Mouse (Mus musculus) kidney, postnatal 0 days (tissue): Measurements from ENCODE around the gene Platr25. TPM values are rescaled to one million over a fixed set of nuclear protein-coding genes. Genes with fewer than 3 reads are reported as not detected.
A peak's percentile ranks its signal among the peaks of the same experiment; 100 is the strongest.
"Not testable (repeated sequence)": the region's sequence is repeated elsewhere in the genome, so short reads cannot be mapped to it uniquely, and the experiment has no call there.

ENCODE experiments used
- ATAC-seq: fragments of 200-750 bp; cut with Nextera tagmentation; replicated peaks from 2 replicates; pipeline ENCODE4 v1.8.0; 2017; ENCODE audit warnings: low read depth, moderate number of reproducible peaks, moderate TSS enrichment, moderate library complexity; ENCODE audit not compliant: low FRiP score
- DNase-seq: peaks from one replicate; pipeline ENCODE4 v3.0.0-alpha.2; 2016; ENCODE audit warnings: low spot score
- H3K27ac ChIP-seq: fragments of 300-500 bp; sonication (generic); 2 replicates; pipeline ENCODE4 v1.5.1; 2014; ENCODE audit warnings: mild to moderate bottlenecking
- H3K27me3 ChIP-seq: fragments of 300-500 bp; sonication (generic); 2 replicates; pipeline ENCODE4 v1.6.1; 2014; ENCODE audit warnings: low read length, mixed read lengths; ENCODE audit not compliant: insufficient read depth
- H3K36me3 ChIP-seq: fragments of 300-500 bp; sonication (generic); 2 replicates; pipeline ENCODE4 v1.6.1; 2014; ENCODE audit warnings: low read length, mixed read lengths; ENCODE audit not compliant: insufficient read depth
- H3K4me1 ChIP-seq: fragments of 300-500 bp; sonication (generic); replicated peaks from 2 replicates; pipeline ENCODE4 v1.6.1; 2014; ENCODE audit warnings: antibody characterized with exemption, low read length, mixed read lengths; ENCODE audit not compliant: insufficient read depth
- H3K4me2 ChIP-seq: fragments of 300-500 bp; sonication (generic); 2 replicates; pipeline ENCODE4 v1.6.1; 2014; ENCODE audit warnings: mild to moderate bottlenecking, low read length, moderate library complexity, mixed read lengths
- H3K4me3 ChIP-seq: fragments of 300-500 bp; sonication (generic); replicated peaks from 2 replicates; pipeline ENCODE4 v1.5.1; 2014; ENCODE audit warnings: low read depth, low read length
- H3K9ac ChIP-seq: fragments of 300-500 bp; sonication (generic); 2 replicates; pipeline ENCODE4 v1.6.1; 2014; ENCODE audit warnings: low read depth, low read length
- H3K9me3 ChIP-seq: fragments of 300-500 bp; sonication (generic); replicated peaks from 2 replicates; pipeline ENCODE4 v1.6.1; 2016; ENCODE audit warnings: low read length, inconsistent platforms, mixed read lengths
- CTCF ChIP-seq: IDR thresholded peaks from 2 replicates; pipeline ENCODE4 v1.5.1; 2016; ENCODE audit warnings: antibody characterized with exemption, low read depth, mild to moderate bottlenecking, moderate library complexity
- WGBS: fragments of 180-500 bp; shearing (Covaris S2); extraction: QIAGEN DNeasy Blood & Tissue Kit; methylation state at CpG from one replicate; pipeline ENCODE4 v1.1.7; 2014; 5-methylcytosine and 5-hydroxymethylcytosine counted together
- polyA plus RNA-seq: library from polyadenylated mRNA; unstranded; fragments of >200 nt; fragmentation: Nextera tagmentation; extraction: Ambion mirVana; gene quantifications from 2 replicates; pipeline ENCODE4 v1.2.1, GENCODE M21; 2015

Platr25 gene
- polyA plus RNA-seq: 18.6 and 19.1 TPM in 2 replicates

DNA sequence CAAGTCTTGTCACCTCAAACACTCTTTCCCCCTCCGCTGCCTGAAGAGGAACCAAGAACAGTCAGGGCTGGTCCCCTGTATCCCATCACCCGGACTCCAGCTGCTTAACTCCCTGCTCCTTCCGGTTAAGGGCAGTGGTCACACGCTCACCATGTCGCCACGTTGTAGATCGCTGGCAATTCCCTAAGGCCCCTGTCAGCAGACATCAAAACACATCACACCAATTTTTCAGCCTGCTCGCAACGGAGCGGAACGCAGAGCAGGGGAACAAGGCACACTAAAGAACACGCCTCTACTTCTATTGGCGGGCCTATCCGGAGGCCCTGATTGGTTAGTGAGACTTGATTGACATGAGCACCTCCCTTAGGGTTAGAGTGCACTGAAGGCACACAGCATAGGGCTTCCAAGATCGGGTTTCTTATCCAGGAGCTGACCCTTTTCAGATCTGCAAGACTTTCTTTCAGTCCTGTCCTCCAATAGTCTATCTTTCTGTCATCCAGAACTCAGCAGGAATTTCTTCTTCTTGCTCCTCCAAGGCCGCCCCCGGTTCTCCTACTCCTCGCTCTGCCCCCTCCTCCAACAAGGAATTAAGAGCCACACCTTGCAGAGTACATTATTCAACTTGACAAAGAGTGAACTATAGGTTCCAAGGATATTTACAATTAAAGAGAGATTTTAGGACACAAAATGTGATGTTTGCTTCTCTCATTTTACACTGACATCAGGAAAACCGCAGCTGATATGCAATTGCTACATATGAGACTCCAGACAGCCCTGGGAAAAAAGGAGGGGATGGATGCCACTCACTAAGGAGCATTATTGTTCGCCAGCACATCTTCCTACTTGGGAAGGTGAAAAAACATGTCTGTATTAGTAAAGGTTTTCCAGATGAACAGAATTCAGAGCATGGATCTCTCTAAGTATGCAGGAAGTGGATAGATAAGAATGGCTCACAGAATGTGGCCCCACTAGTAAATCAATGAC is at the start of gene Platr25:
Gene Platr25, minus strand, starts transcription at position 278 of the 984 bp plus-strand sequence.
- peak within 1 kb of the TSS; percentile 44 for H3K4me3 ChIP-seq
- H3K36me3 ChIP-seq, H3K9ac ChIP-seq, H3K4me1 ChIP-seq, H3K27ac ChIP-seq, H3K27me3 ChIP-seq, H3K9me3 ChIP-seq: not testable (repeated sequence)
- DNase-seq (peak; percentile 82), ATAC-seq (peak; percentile 89)
- WGBS: 11% methylated on average over 20 of the region's 20 CpGs
- peak within 1 kb of the TSS; percentile 53 for H3K4me2 ChIP-seq

DNA sequence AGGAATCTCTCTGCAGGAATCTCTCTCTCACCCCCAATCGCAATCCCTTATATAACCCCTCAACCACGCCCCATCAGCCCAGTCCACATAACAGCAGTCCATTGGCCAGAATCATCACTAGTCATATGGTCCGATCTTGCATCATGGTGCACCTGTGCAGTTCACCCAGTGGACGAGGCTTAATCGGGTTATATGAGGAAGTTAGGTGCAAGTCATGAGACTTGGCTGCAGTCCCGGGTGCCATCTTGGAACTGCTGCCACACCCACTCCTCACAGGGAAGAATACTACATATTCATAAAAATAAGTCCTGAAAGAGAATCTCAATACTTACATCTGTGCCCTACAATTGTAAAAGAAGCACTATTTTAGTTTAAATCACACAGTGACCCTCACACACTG is 47.5 kb upstream of the Platr25 start:
- H3K27me3 ChIP-seq, H3K27ac ChIP-seq, H3K4me3 ChIP-seq, H3K9me3 ChIP-seq, H3K9ac ChIP-seq, H3K36me3 ChIP-seq, H3K4me2 ChIP-seq, H3K4me1 ChIP-seq, ATAC-seq, DNase-seq: not testable (repeated sequence)
- 87% methylated on average over 6 of the region's 6 CpGs for WGBS

DNA sequence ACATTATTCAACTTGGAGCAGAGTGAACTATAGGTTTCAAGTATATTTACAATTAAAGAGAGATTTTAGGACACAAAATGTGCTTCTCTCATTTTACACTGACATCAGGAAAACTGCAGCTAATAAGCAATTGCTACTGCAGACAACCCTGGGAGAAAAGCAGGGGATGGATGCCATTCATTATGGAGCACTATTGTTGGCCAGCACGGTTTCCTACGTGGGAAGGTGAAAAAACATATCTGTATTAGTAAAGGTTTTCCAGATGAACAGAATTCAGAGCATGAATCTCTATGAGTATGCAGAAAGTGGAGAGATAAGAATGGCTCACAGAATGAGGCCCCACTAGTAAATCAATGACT is 25.6 kb upstream of the Platr25 start:
- Histone ChIP-seq H3K4me2 (peak overlapping the region; percentile 61), H3K4me3 (peak overlapping the region; percentile 47)
- 72% methylated on average over 2 of the region's 2 CpGs for WGBS
- not testable (repeated sequence) for DNase-seq, H3K27ac ChIP-seq, ATAC-seq, H3K4me1 ChIP-seq, H3K27me3 ChIP-seq, H3K9ac ChIP-seq, H3K36me3 ChIP-seq, H3K9me3 ChIP-seq

DNA sequence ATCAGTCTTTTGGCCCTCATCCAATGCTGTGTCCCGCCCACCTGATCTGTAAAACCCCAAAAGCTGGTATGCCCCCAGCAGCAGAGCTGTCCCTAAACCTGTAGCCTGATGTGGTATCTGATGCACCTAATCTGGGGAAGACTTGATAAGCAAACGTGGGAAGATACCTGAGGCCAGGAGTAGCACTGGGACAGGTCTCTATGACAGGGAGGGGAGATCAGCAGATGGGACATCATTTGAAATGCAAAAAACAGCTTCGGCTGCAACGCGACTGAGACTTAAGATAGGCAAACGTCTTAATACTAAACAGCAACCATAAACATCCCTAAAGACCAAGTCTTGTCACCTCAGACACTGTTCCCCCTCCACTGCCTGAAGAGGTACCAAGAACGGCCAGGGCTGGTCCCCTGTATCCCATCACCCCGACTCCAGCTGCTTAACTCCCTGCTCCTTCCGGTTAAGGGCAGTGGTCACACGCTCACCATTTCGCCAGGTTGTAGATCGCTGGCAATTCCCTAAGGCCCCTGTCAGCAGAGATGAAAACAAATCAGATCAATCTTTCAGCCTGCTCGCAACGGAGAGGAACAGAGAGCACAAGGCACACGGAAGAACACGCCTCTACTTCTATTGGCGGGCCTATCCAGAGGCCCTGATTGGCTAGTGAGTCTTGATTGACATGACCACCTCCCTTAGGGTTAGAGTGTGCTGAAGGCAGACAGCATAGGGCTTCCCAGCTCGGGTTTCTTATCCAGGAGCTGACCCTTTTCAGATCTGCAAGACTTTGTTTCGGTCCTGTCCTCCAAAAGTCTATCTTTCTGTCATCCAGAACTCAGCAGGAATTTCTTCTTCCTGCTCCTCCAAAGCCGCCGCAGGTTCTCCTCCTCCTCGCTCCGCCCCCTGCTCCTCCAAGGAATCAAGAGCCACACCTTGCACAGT is 25.0 kb upstream of the Platr25 start, which contains the start of gene Gm5141:
Gene Gm5141, minus strand, starts transcription at position 610 of the 936 bp plus-strand sequence.
- H3K9me3 ChIP-seq, H3K36me3 ChIP-seq, H3K4me1 ChIP-seq, H3K27me3 ChIP-seq, H3K27ac ChIP-seq: not testable (repeated sequence)
- peak; percentile 31 for DNase-seq
- Histone ChIP-seq H3K4me2 (peak within 1 kb of the TSS; percentile 61), H3K4me3 (peak within 1 kb of the TSS; percentile 47), H3K9ac (peak within 1 kb of the TSS; percentile 53)
- ATAC-seq: peak; percentile 98
- 5% methylated on average over 19 of the region's 23 CpGs for WGBS

DNA sequence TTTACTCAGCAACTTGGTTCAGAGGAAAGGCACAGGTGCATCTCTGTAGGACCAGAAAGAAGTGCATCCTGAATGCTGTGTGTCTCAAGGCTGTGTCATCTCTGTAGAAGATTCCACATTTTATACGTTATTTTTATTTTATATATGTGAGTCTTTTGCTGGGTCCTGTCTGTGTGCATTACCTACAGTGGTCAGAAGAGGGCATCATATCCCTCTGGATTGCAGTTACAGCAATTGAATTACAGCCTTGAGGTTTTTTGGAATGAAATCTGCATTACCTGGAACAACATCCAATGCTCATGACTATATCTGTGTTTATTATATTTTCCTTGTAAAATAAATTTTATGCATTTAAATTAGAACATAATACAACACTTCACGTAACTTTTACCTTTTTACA is 3.3 kb upstream of the Platr25 start:
- H3K27me3 ChIP-seq, H3K4me1 ChIP-seq, H3K9ac ChIP-seq, ATAC-seq, H3K27ac ChIP-seq, H3K9me3 ChIP-seq, H3K4me3 ChIP-seq, H3K36me3 ChIP-seq, H3K4me2 ChIP-seq: not testable (repeated sequence)
- peak; percentile 72 for TF ChIP-seq CTCF
- DNase-seq: peak; percentile 35
- WGBS: 67% methylated on average over 2 of the region's 2 CpGs

DNA sequence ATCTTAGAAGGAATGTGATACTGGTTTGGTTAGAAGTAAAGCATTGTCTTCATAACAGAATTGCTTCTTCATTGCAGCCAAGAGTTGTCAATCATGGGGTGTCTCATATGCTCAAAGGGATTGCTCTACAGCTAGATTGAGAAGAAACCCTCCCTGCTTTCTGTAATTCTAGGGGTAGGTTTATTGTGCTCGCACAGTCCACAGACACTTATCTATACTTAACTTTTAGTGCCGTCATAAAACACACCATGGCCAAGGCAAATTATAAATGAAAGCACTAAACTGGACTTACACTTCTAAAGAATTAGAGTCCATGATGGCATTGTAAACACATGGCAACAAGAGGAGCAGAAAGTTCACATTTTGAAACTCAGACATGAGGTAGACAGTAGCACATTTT is 27.2 kb downstream of the Platr25 start:
- Histone ChIP-seq H3K4me2 (no peak overlapping the region), H3K4me3 (no peak overlapping the region), H3K9me3 (no peaks in the 10 kb centered on the region), H3K4me1 (no peaks in the 10 kb centered on the region), H3K9ac (no peak overlapping the region), H3K27ac (no peak overlapping the region), H3K27me3 (no peaks in the 10 kb centered on the region), H3K36me3 (no peaks in the 10 kb centered on the region)
- ATAC-seq (no peak), DNase-seq (no peak)
- no peak for TF ChIP-seq CTCF
- 92% methylated on average over 2 of the region's 2 CpGs for WGBS

DNA sequence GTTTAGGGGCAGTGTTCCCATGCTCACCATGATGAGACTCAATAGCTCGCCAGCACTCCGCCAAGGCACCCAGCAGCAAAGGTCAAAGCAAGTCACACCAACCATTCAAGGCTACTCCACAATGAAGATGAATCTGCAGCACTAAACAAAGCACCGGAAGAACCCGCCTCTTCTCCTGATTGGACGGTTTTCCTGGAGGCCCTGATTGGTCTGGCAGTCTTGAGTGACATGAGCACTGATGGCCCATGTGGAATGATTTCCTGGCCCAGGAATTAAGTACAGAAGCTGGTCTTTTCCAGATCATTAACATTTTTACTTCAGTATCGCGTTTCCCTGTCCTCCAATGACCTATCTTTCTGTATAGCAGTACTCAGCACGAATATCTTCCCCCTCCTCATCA is 47.9 kb downstream of the Platr25 start:
- DNase-seq: peak; percentile 2
- H3K36me3 ChIP-seq, H3K4me2 ChIP-seq, H3K27me3 ChIP-seq, ATAC-seq, H3K27ac ChIP-seq, H3K4me3 ChIP-seq, H3K9ac ChIP-seq, H3K4me1 ChIP-seq, H3K9me3 ChIP-seq: not testable (repeated sequence)
- 90% methylated on average over 8 of the region's 8 CpGs for WGBS

DNA sequence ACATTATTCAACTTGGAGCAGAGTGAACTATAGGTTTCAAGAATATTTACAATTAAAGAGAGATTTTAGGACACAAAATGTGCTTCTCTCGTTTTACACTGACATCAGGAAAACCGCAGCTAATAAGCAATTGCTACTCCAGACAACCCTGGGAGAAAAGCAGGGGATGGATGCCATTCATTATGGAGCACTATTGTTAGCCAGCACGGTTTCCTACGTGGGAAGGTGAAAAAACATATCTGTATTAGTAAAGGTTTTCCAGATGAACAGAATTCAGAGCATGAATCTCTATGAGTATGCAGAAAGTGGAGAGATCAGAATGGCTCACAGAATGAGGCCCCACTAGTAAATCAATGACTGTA is 75.2 kb downstream of the Platr25 start:
- not testable (repeated sequence) for H3K27me3 ChIP-seq, H3K4me1 ChIP-seq, ATAC-seq, H3K36me3 ChIP-seq, H3K27ac ChIP-seq, H3K9me3 ChIP-seq, DNase-seq
- H3K9ac ChIP-seq: 0 out of 2 replicates have a peak overlapping the region, but pooled peaks have one; percentile 35
- H3K4me2 ChIP-seq: peak overlapping the region; percentile 47
- peak overlapping the region; percentile 36 for H3K4me3 ChIP-seq
- WGBS: 26% methylated on average over 4 of the region's 4 CpGs
